ENCODE assay signal across 11 mouse cellular contexts in genomic region chr11:76476376-76477094, GRCm38 (mm10).
DNase-seq lines count a peak whose midpoint lies in the region; ATAC-seq lines count a peak whose summit lies in the region.
"Had no signal": no experiment of that assay in that cellular context is flagged by ENCODE, and none has a peak within 500 bp of the region (broad histone marks: within the 10 kb centered on the region; RNA-seq: fewer than 3 reads in every experiment).

No protein-coding gene starts in this region.

- peaks cover 29% of the 10 kb centered on the region for H3K36me3 ChIP-seq in kidney, embryonic 14.5 days (ENCODE audit: control insufficient read depth, insufficient read depth, low read length)
- peaks cover 3% of the 10 kb centered on the region; the same call in 1 of the 2 replicates for H3K36me3 ChIP-seq in forebrain, embryonic 16.5 days (ENCODE audit: control insufficient read depth, insufficient read depth)
- 0 out of 2 replicates have a peak, but pooled peaks cover 3% of the 10 kb centered on the region for H3K36me3 ChIP-seq in midbrain, embryonic 16.5 days (ENCODE audit: control insufficient read depth, insufficient read depth, low read length)

- 63% methylated on average over 8 of the region's 8 CpGs for WGBS in kidney, embryonic 14.5 days
- WGBS in forebrain, embryonic 16.5 days = 71% methylated on average over 8 of the region's 8 CpGs
- 70% methylated on average over 8 of the region's 8 CpGs for WGBS in midbrain, embryonic 16.5 days

- DNase-seq in kidney, postnatal 14 days = no peak
- DNase-seq in MN1 (ENCODE audit: low spot score) = peak; percentile 39
- DNase-seq in gastrocnemius, postnatal 4 days (ENCODE audit: low spot score in 2 of 2) = no peak
- DNase-seq in right cerebral cortex, postnatal 25 days = no peak
- DNase-seq in natural killer cell, adult 2 months (ENCODE audit: low spot score in 2 of 2) = no peak
- DNase-seq: cerebellum, postnatal 10 days; liver; right cerebral cortex, postnatal 4 days had no signal

- H3K4me1 ChIP-seq in kidney, embryonic 14.5 days (ENCODE audit: control insufficient read depth, insufficient read depth, low read length) = 0 out of 2 replicates have a peak, but pooled peaks cover 5% of the 10 kb centered on the region
- H3K4me1 ChIP-seq in forebrain, embryonic 16.5 days (replicated peaks; ENCODE audit: control insufficient read depth, insufficient read depth, low read length) = peaks cover 25% of the 10 kb centered on the region
- peaks cover 33% of the 10 kb centered on the region for H3K4me1 ChIP-seq in midbrain, embryonic 16.5 days (ENCODE audit: control insufficient read depth, insufficient read depth, low read length)

- no peaks in the 10 kb centered on the region for H3K9me3 ChIP-seq in kidney, embryonic 14.5 days (ENCODE audit: control insufficient read depth, low read length)
- no peaks in the 10 kb centered on the region for H3K9me3 ChIP-seq in forebrain, embryonic 16.5 days (ENCODE audit: control insufficient read depth, low read length)
- H3K9me3 ChIP-seq in midbrain, embryonic 16.5 days (replicated peaks; ENCODE audit: control insufficient read depth, low read length, poor library complexity, severe bottlenecking) = no peaks in the 10 kb centered on the region

- ATAC-seq in kidney, embryonic 14.5 days (ENCODE audit: low FRiP score, low TSS enrichment) = peak; percentile 14
- ATAC-seq in forebrain, embryonic 16.5 days = no peak
- no peak for ATAC-seq in midbrain, embryonic 16.5 days

- no peaks in the 10 kb centered on the region for H3K27me3 ChIP-seq in kidney, embryonic 14.5 days (ENCODE audit: control insufficient read depth, insufficient read depth, low read length)
- H3K27me3 ChIP-seq in forebrain, embryonic 16.5 days (replicated peaks; ENCODE audit: control insufficient read depth, insufficient read depth, low read length) = no peaks in the 10 kb centered on the region
- H3K27me3 ChIP-seq in midbrain, embryonic 16.5 days (ENCODE audit: control insufficient read depth, insufficient read depth, low read depth, low read length) = no peaks in the 10 kb centered on the region

- H3K4me3 ChIP-seq in kidney, embryonic 14.5 days (ENCODE audit: low read length) = no peak overlapping the region
- no peak overlapping the region for H3K4me3 ChIP-seq in forebrain, embryonic 16.5 days (replicated peaks; ENCODE audit: low read length)
- no peak overlapping the region for H3K4me3 ChIP-seq in midbrain, embryonic 16.5 days (ENCODE audit: low read depth, low read length)

- H3K9ac ChIP-seq in kidney, embryonic 14.5 days (ENCODE audit: low read depth, low read length) = no peak overlapping the region
- no peak overlapping the region for H3K9ac ChIP-seq in forebrain, embryonic 16.5 days (replicated peaks; ENCODE audit: low read depth, low read length)
- H3K9ac ChIP-seq in midbrain, embryonic 16.5 days (ENCODE audit: low read depth, low read length) = no peak overlapping the region; the same call in 1 of the 2 replicates

- no peak overlapping the region for H3K4me2 ChIP-seq in kidney, embryonic 14.5 days (replicated peaks; ENCODE audit: low read depth, low read length)
- no peak overlapping the region for H3K4me2 ChIP-seq in forebrain, embryonic 16.5 days (ENCODE audit: low read length)
- H3K4me2 ChIP-seq in midbrain, embryonic 16.5 days (ENCODE audit: low read length) = no peak overlapping the region

- H3K27ac ChIP-seq in kidney, embryonic 14.5 days (ENCODE audit: low read depth, low read length) = no peak overlapping the region; the same call in 1 of the 2 replicates
- H3K27ac ChIP-seq in forebrain, embryonic 16.5 days (ENCODE audit: low read length) = 0 out of 2 replicates have a peak overlapping the region, but pooled peaks have one; percentile 11
- H3K27ac ChIP-seq in midbrain, embryonic 16.5 days (ENCODE audit: low read length) = peak overlapping the region; percentile 43
